Mouse (Mus musculus) left cerebral cortex, adult 2 months (tissue): Measurements from ENCODE around the gene Syt13. TPM values are rescaled to one million over a fixed set of nuclear protein-coding genes. Genes with fewer than 3 reads are reported as not detected.
A peak's percentile ranks its signal among the peaks of the same experiment; 100 is the strongest.

Source experiments
- DNase-seq, 2 experiments: peaks; one replicate each; pipeline ENCODE4 v3.0.0; 2021 to 2022; ENCODE audit warnings: low spot score in 2 of 2, mixed read lengths in 1 of 2; ENCODE audit errors: extremely low spot score in 1 of 2
- H3K27ac ChIP-seq: fragments of 200-600 bp; 2 replicates; pipeline ENCODE4 v1.8.1; 2022
- H3K4me3 ChIP-seq: fragments of 200-600 bp; 2 replicates; pipeline ENCODE4 v1.8.1; 2022
- CTCF ChIP-seq: fragments of 200-600 bp; IDR thresholded peaks from 2 replicates; pipeline ENCODE4 v1.8.1; 2022; ENCODE audit warnings: antibody characterized with exemption, mild to moderate bottlenecking, moderate library complexity
- intact Hi-C: fragments of 180-260 bp; cut with DNase I; formaldehyde crosslinking; loops from one replicate; pipeline ENCODE4 v1.15.1; 2025
- total RNA-seq, 2 experiments: library from RNA; stranded (reverse); gene quantifications; 2 replicates each; pipeline ENCODE4 v1.2.3; 2021

Syt13 gene
- total RNA-seq, 2 experiments from 2014 or later, result 190 to 210 TPM

GRCm38 (mm10) chr2:92987901-92988631 is 73.2 kb downstream of the Syt13 start:
- DNase-seq, result peak; percentile 34 to 59
- Histone ChIP-seq H3K27ac (no peak overlapping the region; the same call in 1 of the 2 replicates), H3K4me3 (no peak overlapping the region)
- TF ChIP-seq CTCF, result peak; percentile 25
- intact Hi-C loops, result no loop called here

GRCm38 (mm10) chr2:92989593-92989992 is 74.7 kb downstream of the Syt13 start:
- DNase-seq, result no peak
- intact Hi-C loops, result no loop called here
- no peak overlapping the region for H3K4me3 ChIP-seq
- no peak overlapping the region for H3K27ac ChIP-seq
- TF ChIP-seq CTCF, result no peak

GRCm38 (mm10) chr2:92991976-92992375 is 77.1 kb downstream of the Syt13 start:
- DNase-seq, result no peak
- Histone ChIP-seq H3K4me3 (no peak overlapping the region), H3K27ac (no peak overlapping the region)
- no peak for TF ChIP-seq CTCF
- intact Hi-C loops, result no loop called here

GRCm38 (mm10) chr2:93005028-93005427 is 90.1 kb downstream of the Syt13 start:
- TF ChIP-seq CTCF, result no peak
- DNase-seq, result no peak
- intact Hi-C loops, result no loop called here

More at GRCm38 (mm10) chr2:93005028-93005427, 90.1 kb downstream of the Syt13 start:
- no peak overlapping the region for H3K27ac ChIP-seq
- H3K4me3 ChIP-seq, result no peak overlapping the region

Other genes with a start within 250 kb of the Syt13 start
- 10 to 100 TPM; 24.7 to 24.8 TPM for gene Prdm11, start 131.1 kb downstream of the Syt13 start, total RNA-seq